Mouse (Mus musculus): ENCODE data around the gene Ptprh. TPM values are rescaled to one million over a fixed set of nuclear protein-coding genes. Genes with fewer than 3 reads are reported as not detected.
A peak's percentile ranks its signal among the peaks of the same experiment; 100 is the strongest.

Gene Ptprh
- polyA plus RNA-seq, 1 experiment from 2014 or later = not detected

DNA sequence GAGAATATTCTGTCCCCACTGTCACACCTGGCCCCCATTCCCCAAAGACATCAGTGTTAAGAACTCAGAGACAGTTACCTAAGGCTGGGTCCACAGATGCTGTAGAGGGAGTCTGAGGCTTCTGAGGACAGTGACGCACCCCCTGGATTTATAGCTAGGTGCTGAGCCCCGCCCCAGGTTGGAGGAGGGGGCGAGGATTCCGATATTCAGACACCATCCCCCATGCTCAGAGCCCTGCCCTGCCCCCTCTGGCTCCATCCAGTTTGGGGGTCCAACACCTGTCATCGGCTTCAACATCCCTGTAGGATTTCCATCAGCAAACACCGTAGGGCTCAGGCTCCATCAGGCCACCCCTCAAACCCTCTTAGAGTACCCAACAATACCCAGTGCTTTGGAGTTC is 88.0 kb downstream of the Ptprh start:
- 62% methylated on average over 6 of the region's 6 CpGs for WGBS
- H3K36me3 ChIP-seq (replicated peaks) = no peaks in the 10 kb centered on the region
- peaks cover 29% of the 10 kb centered on the region for H3K4me1 ChIP-seq
- H3K4me3 ChIP-seq = peak overlapping the region; percentile 8; the same call in 1 of the 2 replicates
- H3K27ac ChIP-seq (replicated peaks) = peak overlapping the region; percentile 71
- peaks cover 9% of the 10 kb centered on the region for H3K27me3 ChIP-seq (replicated peaks; ENCODE audit: low read depth, poor library complexity, severe bottlenecking)
- no peaks in the 10 kb centered on the region for H3K9me3 ChIP-seq
- no peak for DNase-seq (ENCODE audit: low spot score)

DNA sequence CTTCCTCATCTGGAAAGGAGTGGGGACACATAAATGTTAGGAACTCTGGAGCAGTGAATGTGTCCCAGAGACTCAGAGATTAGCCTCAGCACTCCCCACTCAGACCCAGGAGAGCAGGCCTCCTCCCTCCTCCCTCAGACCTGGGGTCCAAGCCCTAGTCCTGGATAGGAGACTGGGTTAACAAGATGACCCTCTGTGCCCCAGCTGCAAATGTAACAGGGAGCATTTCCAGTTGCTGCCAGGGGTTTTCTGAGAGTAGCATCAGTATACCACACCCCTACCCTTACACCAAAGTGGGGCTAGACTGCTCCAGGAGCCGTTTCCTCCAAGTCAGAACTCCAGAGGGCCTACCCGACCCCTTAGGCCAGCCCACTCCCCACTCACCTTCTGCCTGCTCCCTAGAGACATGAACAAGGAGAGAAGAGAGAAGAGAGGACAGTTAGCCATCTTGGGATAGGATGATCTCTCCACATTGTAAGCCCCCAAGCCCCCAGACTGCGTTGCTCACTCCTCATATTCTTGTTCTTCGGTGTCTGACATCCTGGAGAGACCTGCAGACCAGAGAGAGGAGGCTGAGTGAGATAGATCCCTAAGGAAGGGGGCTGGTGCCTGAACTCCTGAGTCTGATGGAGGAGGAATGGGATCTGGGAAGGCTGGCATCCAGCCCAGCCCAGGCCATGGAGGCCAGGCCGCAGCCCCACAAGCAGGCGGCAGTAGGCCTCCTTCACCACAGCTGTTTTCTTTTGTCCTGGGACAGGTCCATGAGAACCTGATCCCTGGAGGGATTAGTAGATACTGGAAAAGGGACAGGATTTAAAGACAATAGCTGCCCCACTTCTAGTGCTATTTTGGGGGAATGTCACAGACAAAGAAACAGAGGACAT is 89.8 kb downstream of the Ptprh start:
- Histone ChIP-seq H3K9me3 (no peaks in the 10 kb centered on the region), H3K36me3 (replicated peaks) (no peaks in the 10 kb centered on the region), H3K4me1 (peaks cover 31% of the 10 kb centered on the region), H3K4me3 (peak overlapping the region; percentile 4; the same call in 1 of the 2 replicates), H3K27me3 (replicated peaks; ENCODE audit: low read depth, poor library complexity, severe bottlenecking) (peaks cover 4% of the 10 kb centered on the region; the same call in 1 of the 2 replicates), H3K27ac (replicated peaks) (peak overlapping the region; percentile 41)
- 62% methylated on average over 6 of the region's 6 CpGs for WGBS
- no peak for DNase-seq (ENCODE audit: low spot score)

DNA sequence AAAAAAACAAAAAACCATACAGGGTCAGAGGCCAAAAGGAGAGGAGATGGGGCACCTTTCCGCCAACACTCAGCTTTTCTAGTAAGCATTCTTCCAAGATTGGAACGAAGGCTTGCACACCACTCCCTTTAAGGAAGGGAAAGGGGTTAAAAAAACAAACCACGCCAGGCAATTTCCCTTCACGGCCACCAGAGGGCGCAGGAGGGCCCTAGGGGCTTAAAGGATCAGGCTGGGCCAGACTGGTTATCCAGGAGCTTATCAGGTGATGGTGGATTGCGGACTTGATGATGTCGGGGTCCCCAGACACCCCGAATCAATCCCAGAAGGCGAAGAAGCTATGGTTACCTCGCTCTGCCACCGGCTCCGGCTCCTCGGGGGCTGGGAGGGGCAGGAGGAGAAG is 90.6 kb downstream of the Ptprh start:
- peak overlapping the region; percentile 4; the same call in 1 of the 2 replicates for H3K27ac ChIP-seq (replicated peaks)
- H3K9me3 ChIP-seq = no peaks in the 10 kb centered on the region
- H3K36me3 ChIP-seq (replicated peaks) = no peaks in the 10 kb centered on the region
- 22% methylated on average over 13 of the region's 13 CpGs for WGBS
- H3K27me3 ChIP-seq (replicated peaks; ENCODE audit: low read depth, poor library complexity, severe bottlenecking) = peaks cover 11% of the 10 kb centered on the region; the same call in 1 of the 2 replicates
- no peak overlapping the region for H3K4me3 ChIP-seq
- peak; percentile 64 for DNase-seq (ENCODE audit: low spot score)
- peaks cover 31% of the 10 kb centered on the region for H3K4me1 ChIP-seq

DNA sequence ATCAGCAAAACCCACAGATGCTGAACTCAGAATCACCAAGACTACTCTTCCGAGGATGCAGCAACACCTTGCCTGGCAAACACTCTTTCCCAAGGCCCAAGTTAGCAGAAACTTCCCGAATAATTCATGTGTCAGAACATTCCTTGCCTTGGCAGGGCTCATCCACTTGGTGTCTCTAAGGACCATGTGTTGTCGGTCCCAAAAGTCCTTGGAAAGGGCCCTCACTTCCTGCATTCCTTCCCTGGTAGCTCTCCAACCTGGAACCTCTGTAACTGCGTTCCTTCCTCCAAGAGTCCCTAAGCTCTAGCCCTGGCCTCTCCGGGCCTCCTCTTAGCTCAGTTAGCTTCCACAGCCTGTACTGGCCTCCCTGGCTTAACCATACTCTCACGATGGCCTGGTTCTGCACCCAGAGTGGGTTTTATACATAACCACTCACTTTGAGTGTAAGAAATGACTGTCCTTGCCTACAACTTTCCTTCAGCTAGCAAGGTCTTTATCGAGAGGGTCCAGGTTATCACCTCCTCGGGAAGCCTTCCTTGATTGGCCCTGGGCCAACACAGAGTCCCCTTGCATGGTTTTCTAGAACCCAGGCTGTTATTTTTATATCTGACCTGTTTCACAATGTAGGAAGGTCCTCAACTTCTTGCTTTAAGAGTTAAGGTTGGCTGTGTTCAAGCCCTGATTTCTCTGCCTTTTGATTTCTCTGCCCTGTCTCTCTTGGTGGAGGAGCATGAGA is 92.2 kb downstream of the Ptprh start:
- Histone ChIP-seq H3K27me3 (replicated peaks; ENCODE audit: low read depth, poor library complexity, severe bottlenecking) (peaks cover 11% of the 10 kb centered on the region; the same call in 1 of the 2 replicates), H3K9me3 (no peaks in the 10 kb centered on the region), H3K36me3 (replicated peaks) (no peaks in the 10 kb centered on the region), H3K27ac (replicated peaks) (no peak overlapping the region), H3K4me1 (peaks cover 31% of the 10 kb centered on the region), H3K4me3 (no peak overlapping the region)
- no peak for DNase-seq (ENCODE audit: low spot score)
- 81% methylated on average over 8 of the region's 8 CpGs for WGBS

DNA sequence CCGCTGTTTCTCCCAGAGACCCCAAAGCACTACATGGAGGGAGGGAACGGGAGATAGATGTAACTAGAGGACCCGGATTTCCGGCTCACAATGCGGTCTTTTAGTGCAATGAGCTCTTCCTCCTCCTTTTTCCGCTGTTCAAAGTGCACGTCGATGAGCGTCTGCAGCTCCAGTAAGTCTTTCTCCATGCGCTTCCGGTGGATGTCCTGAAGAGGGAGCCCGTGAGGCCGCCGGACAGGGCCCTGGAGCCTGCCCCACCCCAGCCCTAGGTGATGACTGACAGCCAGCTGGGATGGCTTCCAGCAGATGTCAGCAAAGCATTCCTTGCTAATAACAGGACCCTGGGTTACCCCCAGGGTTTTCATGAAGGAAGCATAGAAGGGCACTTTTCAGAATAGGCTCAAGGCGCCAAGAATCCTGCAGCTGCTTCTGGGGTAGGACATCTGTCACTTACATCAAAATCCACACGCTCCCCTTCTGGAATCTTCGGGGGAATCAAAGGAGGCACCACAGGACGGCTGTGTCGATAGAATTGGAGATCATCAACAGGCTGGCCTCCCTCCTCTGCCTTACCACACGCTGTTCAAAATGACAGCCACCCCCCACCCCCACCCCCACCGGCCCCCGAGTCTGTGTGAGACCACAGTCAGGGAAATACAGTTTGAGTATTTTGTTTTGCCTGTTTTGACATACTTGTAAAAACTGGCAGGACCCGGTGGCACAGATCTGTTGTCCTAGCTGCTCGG is 93.8 kb downstream of the Ptprh start:
- peak; percentile 88 for DNase-seq (ENCODE audit: low spot score)
- Histone ChIP-seq H3K27me3 (replicated peaks; ENCODE audit: low read depth, poor library complexity, severe bottlenecking) (peaks cover 11% of the 10 kb centered on the region; the same call in 1 of the 2 replicates), H3K27ac (replicated peaks) (no peak overlapping the region), H3K4me1 (peaks cover 19% of the 10 kb centered on the region), H3K4me3 (peak overlapping the region; percentile 30; the same call in 1 of the 2 replicates), H3K9me3 (no peaks in the 10 kb centered on the region), H3K36me3 (replicated peaks) (no peaks in the 10 kb centered on the region)
- WGBS = 17% methylated on average over 24 of the region's 24 CpGs

DNA sequence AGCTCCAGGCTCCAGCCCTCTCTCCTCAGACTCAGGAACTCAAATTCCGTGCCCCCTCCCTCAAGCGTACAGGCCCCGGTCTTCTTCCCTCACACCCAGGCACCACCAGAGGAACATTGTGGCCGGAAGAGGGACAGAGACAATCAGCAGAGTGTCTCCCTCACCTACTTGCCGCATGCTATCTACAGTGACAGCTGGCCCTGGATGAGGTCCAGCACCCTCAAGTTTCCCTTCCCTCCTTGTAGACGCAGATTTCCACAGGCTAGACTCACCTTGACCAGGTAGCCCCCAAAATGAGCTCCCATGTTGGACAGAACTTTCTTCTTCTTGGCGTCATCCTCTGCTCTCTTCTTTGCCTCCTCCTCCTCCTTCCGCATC is 95.1 kb downstream of the Ptprh start:
- no peaks in the 10 kb centered on the region for H3K36me3 ChIP-seq (replicated peaks)
- H3K4me3 ChIP-seq = no peak overlapping the region
- no peaks in the 10 kb centered on the region for H3K9me3 ChIP-seq
- peaks cover 12% of the 10 kb centered on the region; the same call in 1 of the 2 replicates for H3K4me1 ChIP-seq
- H3K27ac ChIP-seq (replicated peaks) = no peak overlapping the region
- peaks cover 11% of the 10 kb centered on the region; the same call in 1 of the 2 replicates for H3K27me3 ChIP-seq (replicated peaks; ENCODE audit: low read depth, poor library complexity, severe bottlenecking)
- DNase-seq (ENCODE audit: low spot score) = no peak
- WGBS = 92% methylated on average over 8 of the region's 8 CpGs

DNA sequence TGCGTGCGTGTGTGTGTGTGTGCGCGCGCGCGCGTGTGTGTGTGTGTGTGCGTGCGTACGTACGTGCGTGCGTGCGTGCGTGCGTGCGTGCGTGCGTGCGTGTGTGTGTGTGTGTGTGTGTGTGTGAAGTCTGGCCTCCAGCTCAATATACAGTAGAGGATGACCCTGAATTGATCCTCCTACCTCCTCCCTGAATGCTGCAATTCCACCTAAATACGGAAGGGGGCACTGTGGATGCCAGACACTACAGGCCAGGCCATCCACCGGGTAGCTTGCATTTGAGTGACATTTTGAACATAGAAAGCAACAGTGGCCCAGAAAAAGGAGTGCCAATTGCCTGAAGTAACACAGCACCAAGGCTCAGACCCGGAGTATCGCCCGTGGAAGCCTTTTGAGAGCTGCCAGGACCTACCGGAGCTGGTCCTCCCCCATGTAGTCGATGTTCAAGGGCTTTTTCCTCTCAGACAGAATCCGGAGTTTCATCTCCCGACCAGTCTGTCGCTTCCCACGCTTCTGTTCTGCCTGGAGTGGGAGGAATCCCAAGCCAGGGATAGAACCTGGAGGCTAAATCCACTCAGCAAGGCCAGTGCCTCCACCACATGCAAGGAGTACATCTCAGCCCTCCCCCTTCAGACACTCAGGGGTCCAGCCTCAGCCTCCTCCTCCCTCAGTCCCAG is 95.6 kb downstream of the Ptprh start:
- no peaks in the 10 kb centered on the region for H3K36me3 ChIP-seq (replicated peaks)
- peaks cover 8% of the 10 kb centered on the region; the same call in 1 of the 2 replicates for H3K4me1 ChIP-seq
- 73% methylated on average over 32 of the region's 32 CpGs for WGBS
- peaks cover 11% of the 10 kb centered on the region; the same call in 1 of the 2 replicates for H3K27me3 ChIP-seq (replicated peaks; ENCODE audit: low read depth, poor library complexity, severe bottlenecking)
- no peak for DNase-seq (ENCODE audit: low spot score)
- no peaks in the 10 kb centered on the region for H3K9me3 ChIP-seq
- H3K27ac ChIP-seq (replicated peaks) = no peak overlapping the region
- no peak overlapping the region for H3K4me3 ChIP-seq

DNA sequence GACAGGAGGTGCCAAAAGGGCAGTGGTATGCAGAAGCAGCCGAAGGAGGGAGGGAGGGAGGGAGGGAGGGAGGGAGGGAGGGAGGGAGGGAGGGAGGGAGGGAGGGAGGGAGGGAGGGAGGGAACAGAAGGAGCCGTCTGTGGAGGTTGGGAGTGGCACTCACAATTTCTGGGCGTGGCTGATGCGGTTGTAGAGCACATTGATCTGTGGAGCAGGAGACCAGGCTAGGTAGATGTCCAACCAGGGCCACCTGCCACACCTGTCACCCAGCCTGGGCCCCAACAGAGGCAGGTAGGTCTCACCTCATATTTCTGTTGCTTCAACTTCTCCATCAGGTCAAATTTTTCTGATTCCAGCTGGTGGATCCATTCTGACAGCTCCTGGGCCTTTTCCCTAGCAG is 96.6 kb downstream of the Ptprh start:
- no peak for DNase-seq (ENCODE audit: low spot score)
- 69% methylated on average over 3 of the region's 4 CpGs for WGBS
- peaks cover 11% of the 10 kb centered on the region; the same call in 1 of the 2 replicates for H3K27me3 ChIP-seq (replicated peaks; ENCODE audit: low read depth, poor library complexity, severe bottlenecking)
- H3K4me1 ChIP-seq = peaks cover 10% of the 10 kb centered on the region; the same call in 1 of the 2 replicates
- no peaks in the 10 kb centered on the region for H3K9me3 ChIP-seq
- no peak overlapping the region for H3K27ac ChIP-seq (replicated peaks)
- no peaks in the 10 kb centered on the region for H3K36me3 ChIP-seq (replicated peaks)
- no peak overlapping the region for H3K4me3 ChIP-seq

DNA sequence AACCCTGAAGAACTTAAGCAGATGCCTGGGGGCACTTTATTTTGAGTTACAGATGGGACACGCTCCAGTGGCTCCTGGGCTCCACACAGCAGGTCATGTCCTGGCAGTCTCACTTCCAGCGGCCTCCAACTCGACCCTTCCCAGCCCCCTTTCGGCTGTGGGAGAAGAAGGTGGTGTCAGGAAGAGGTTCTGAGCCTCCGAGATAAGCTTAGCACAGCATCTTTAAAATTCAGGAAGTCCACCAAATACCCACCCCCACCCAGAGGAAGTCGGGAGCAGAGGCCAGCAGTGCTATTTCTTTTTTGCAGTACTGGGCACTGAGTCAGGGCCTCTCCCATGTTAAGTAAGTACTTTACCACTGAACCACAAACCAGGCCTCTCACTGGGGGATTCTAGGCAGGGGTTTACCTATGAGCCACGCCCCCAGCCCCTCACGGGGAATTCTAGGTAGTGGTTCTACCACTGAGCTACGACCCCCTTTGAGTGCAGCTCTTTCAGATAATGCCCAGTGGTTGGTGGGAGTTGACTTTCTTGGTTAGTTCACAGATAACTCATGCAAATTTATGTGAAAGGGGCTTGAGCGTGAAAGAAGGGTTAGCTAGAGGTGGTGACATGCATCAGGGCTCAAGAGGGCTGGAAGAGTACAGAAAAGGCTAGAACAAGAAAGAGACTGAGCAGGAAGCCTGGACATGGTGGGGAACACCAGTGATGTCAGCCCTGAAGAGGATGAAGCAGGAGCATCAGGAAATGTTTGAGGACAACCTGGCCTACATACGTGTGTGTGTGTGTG is 99.0 kb downstream of the Ptprh start:
- Histone ChIP-seq H3K27me3 (replicated peaks; ENCODE audit: low read depth, poor library complexity, severe bottlenecking) (peaks cover 11% of the 10 kb centered on the region; the same call in 1 of the 2 replicates), H3K4me3 (no peak overlapping the region), H3K27ac (replicated peaks) (no peak overlapping the region), H3K4me1 (peaks cover 15% of the 10 kb centered on the region), H3K36me3 (replicated peaks) (no peaks in the 10 kb centered on the region), H3K9me3 (no peaks in the 10 kb centered on the region; the same call in 1 of the 2 replicates)
- 62% methylated on average over 11 of the region's 11 CpGs for WGBS
- no peak for DNase-seq (ENCODE audit: low spot score)

DNA sequence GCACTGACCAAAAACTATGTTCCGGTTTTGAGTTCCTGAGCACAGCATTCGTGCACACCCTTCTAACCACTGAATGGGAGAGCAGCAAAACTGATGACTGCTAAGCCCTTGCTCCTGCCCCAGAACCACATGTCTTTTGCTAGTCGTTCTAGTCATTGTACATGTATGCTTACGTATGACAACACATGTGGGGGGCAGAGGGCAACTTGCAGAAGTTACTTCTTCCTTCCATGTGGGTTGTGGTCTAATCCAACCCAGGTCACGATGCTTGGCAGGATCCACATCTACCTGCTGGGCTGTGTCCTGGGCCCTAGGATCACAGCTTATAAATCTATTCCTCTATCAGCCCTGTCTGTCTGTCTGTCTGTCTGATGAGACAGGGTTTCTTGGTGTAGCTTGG is 100.0 kb downstream of the Ptprh start:
- peaks cover 25% of the 10 kb centered on the region for H3K4me1 ChIP-seq
- DNase-seq (ENCODE audit: low spot score) = no peak
- 90% methylated on average over 5 of the region's 5 CpGs for WGBS
- peaks cover 5% of the 10 kb centered on the region; the same call in 1 of the 2 replicates for H3K27me3 ChIP-seq (replicated peaks; ENCODE audit: low read depth, poor library complexity, severe bottlenecking)
- H3K9me3 ChIP-seq = no peaks in the 10 kb centered on the region; the same call in 1 of the 2 replicates
- H3K36me3 ChIP-seq (replicated peaks) = 0 out of 2 replicates have a peak, but pooled peaks cover 3% of the 10 kb centered on the region
- no peak overlapping the region for H3K4me3 ChIP-seq
- H3K27ac ChIP-seq (replicated peaks) = no peak overlapping the region

DNA sequence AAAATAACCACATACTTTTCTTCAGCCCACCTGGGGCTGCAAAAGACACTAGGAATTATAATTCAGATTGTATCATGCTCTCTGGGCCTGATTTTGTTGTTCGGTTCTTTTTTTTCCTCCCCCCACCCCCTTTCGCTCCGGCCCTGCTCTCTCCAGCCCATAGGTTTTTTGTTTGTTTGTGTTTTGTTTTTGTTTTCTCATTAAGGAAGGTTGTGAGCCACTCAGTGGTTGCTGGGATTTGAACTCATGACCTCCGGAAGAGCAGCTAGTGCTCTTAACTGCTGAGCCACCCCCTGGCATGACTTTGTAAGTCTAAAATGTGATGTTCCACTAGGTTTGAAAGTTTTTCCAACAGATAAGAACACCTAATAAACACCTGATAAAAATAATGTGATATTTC is 100.7 kb downstream of the Ptprh start:
- Histone ChIP-seq H3K36me3 (replicated peaks) (0 out of 2 replicates have a peak, but pooled peaks cover 4% of the 10 kb centered on the region), H3K9me3 (no peaks in the 10 kb centered on the region; the same call in 1 of the 2 replicates), H3K4me1 (peaks cover 32% of the 10 kb centered on the region), H3K27me3 (replicated peaks; ENCODE audit: low read depth, poor library complexity, severe bottlenecking) (no peaks in the 10 kb centered on the region), H3K27ac (replicated peaks) (no peak overlapping the region), H3K4me3 (no peak overlapping the region)
- no peak for DNase-seq (ENCODE audit: low spot score)
- 80% methylated on average over 4 of the region's 4 CpGs for WGBS

All from embryonic facial prominence, embryonic 10.5 days (tissue).